Mouse (Mus musculus): ENCODE results near the gene Ddc.

The Ddc gene

GRCm38 (mm10) chr11:11845044-11845443 lies 52.9 kb downstream of the Ddc start:
- in situ Hi-C loops (cut with MboI), result no loop called here

DNA sequence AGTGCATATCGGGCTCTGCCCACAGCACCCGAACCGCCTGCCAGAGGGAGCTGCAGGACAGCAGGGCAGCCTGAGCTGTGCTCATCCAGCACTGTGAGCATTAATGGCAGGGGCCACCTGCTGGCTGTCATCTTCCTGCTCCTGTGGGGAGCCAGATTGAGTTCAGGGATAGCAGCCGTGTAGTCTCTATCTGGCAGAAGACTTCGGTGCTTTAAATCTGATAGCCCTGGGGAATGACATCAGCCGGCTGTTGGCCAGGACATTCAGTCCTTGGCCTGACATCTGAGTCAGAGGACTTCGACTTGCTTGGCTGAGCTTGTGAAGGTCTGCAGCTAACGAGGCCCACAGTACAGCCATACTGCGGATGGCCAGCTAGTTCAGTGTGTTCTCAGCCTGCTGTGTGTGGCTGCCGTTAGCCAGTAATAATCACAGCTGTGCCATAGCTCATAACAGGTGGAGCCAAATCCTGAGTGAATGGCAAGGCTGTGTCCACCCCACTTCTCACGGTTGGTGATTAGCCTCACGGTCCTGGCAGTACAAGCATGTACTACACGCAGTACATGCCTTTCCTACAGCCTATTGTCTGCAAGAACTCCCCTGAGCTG lies 53.5 kb downstream of the Ddc start:
- in situ Hi-C loops (cut with MboI), result no loop called here

- in situ Hi-C loops (cut with MboI), result no loop called here
Measured at GRCm38 (mm10) chr11:11841590-11841989, 56.4 kb downstream of the Ddc start.

- in situ Hi-C loops (cut with MboI), result no loop called here
Measured at GRCm38 (mm10) chr11:11840746-11841145, 57.2 kb downstream of the Ddc start.

DNA sequence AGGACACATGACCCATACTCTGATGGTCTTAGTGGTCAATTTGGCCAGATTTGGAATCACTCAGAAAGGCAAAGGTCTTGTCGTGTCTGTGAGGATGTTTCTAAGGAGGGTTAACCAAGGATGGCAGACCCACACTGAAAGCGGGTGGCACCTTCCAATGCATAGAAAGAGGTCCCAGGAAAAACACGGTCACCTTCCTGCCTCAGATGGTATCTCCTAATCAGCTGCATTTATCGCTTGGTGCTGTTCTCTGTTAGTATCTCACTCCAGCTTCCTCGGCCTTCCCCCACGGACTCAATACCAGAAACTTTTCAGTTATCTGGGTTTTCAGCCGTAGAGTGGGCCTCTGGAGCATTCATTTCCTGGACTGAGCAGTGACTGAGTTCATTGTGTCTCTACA lies 58.1 kb downstream of the Ddc start:
- in situ Hi-C loops (cut with MboI), result no loop called here

DNA sequence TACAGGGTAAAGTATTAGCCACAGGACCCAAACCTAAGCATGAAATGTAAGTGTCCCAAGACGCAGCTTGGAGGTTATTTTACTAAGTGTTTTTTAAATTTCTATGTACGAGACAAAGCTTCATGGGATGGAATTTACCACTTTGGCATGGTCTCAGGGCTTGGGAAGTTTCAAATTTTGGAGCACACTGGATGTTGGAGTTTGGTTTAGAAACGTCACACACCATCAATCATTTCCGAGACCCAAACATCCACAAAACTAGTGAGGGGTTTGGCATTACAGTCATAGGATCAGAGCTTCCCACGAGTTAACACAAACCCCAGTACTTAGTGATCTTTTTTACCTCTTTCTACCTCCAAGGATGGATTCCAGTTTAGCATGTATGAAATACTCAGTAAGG lies 60.6 kb downstream of the Ddc start:
- in situ Hi-C loops (cut with MboI), result no loop called here

GRCm38 (mm10) chr11:11836713-11837370 lies 61.1 kb downstream of the Ddc start:
- in situ Hi-C loops (cut with MboI), result no loop called here

DNA sequence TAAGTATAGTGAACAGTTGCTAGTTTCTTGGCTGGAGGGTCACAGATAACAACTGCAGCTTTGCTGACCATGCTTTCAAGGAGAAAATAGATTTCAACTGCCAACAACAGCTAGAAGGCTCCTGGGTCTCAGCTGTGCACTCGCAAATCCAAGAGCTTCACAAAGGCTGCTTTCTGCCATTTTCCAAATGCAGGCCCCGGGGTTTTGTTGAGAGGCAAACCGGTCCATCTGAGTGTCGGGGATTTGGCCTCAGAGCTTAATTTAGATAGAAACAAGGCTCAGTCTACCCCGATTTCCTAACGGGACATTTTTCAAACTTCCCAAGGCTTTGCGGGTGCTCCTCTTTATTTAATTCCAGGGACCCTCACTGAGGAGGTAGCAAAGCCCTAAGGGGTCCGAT lies 61.7 kb downstream of the Ddc start:
- in situ Hi-C loops (cut with MboI), result no loop called here

DNA sequence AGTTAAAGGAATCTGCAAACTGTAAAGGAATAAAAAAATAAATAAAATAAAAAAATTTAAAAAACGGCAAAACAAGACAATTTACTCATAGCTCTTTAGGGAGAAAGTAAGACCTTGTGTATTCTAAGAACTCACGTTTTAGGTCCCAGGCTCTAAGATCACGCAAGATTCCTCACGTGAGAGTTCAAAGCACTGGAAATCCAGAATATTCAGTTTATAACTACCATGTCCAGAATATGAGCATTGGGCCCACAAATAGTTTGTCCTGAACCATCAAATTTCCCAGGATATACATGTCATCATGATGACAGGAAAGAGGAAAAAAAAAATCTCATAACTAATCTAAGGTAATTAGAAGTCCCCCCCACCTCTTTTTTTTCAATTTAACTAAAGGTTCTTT lies 62.2 kb downstream of the Ddc start:
- in situ Hi-C loops (cut with MboI), result no loop called here

- in situ Hi-C loops (cut with MboI), result no loop called here
Measured at GRCm38 (mm10) chr11:11835361-11835760, 62.6 kb downstream of the Ddc start.

- in situ Hi-C loops (cut with MboI), result no loop called here
Measured at GRCm38 (mm10) chr11:11833100-11833499, 64.8 kb downstream of the Ddc start.

GRCm38 (mm10) chr11:11832755-11833084 lies 65.2 kb downstream of the Ddc start:
- in situ Hi-C loops (cut with MboI), result no loop called here

DNA sequence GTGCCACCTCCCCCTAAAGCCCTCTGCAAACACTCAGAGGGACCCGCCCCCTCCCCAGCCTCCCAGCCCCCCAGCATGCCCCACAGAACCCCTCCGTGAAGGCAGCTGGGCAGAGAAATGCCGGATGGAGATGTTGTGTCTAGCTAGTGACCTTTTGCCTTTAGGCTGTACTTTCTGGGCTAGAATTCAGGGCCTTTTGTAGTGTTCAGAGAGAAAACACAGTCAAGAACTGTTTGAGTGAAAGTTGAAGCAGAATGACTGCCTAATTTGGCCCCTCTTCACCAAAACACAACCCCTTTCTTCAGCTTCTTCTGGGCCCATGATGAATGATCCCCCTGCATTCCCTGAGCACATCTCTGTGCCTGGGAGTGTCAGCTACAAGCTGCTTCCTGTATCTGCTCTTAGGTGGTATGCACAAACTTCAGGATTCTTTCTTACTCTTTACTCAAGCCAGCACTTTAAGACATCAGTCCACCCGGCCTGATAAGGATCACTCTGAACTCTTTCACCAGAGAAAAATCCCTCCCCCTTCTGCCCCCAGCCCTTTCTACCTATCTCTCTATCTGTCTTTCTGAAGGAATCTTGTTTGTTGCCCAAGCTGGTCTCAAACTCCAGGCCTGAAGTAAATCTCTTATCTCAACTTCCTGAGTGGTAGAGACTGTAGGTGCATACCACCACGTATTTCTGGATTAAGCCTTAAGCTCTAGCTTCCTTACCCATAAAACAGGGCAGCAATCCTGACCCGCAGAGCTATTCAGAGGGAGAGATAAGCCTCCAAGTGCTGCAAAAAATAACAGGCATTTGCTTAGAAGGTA lies 65.8 kb downstream of the Ddc start:
- in situ Hi-C loops (cut with MboI), result no loop called here

- in situ Hi-C loops (cut with MboI), result no loop called here
Measured at GRCm38 (mm10) chr11:11831526-11831925, 66.4 kb downstream of the Ddc start.

DNA sequence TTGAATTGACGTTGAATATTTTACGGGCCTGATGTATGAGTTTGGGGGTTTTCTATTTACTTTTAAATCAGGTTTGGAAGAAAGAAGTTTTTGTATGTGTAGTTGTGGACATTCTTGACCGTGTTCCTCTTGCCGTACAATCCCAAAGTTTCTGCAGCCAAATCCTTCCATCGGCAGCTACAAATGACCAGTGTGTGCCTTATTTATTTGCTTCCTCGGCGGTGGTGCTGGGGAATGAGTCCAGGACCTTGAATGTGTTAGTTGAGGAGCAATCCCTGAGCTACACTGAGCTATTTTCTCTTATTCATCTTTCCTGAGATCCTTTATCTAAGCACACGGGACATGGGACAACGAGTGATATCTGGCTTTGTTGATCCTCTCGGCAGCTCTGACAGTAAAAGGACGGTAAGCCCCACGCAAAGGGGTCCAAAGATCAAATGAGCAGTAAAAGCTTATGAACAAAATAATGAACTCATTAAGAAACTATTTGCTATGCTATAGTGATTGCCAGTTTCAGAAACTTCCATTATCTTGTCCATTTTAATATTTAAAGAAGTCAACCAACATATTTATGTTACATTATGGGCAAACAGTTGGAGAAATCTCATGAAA lies 67.0 kb downstream of the Ddc start:
- in situ Hi-C loops (cut with MboI), result no loop called here

DNA sequence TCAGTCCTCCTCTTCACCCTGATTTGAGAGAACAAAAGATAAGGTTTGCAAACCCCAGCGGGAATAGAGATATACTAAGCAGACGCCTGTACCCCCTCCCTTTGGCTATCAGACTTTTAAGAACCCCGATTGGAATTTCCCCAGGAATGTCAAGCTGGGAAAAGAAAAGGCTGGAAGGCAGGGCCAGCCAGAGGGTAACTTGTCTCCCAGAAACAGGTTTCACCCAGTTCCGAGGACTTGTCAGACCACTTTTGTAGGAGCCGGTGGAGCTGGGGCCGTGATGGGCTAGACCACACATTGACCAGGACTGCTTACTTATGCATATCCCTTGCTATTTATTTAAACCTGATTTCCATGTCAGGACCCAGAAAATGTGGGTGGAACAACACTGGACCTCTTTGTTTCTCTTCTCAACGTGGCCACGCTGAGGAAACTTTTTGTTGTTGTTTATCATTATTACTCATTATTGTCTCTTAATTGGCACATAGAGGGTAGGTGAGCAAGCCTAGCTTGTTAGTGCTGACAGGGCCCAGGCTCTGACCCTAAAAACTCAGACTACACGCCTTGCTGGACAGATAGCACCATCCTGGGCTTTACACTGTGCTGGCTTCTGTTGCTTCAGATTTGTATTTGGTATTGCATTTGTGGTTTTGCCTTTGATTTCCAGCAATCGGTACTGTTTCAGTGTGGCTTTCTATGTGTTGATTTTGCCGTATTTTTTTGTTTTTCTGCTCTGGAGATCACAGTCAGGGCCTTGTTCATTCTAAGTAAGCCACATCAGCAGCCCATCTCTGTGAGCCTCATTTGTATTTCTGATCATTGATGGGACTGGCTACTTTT lies 68.6 kb downstream of the Ddc start:
- in situ Hi-C loops (cut with MboI), result no loop called here

DNA sequence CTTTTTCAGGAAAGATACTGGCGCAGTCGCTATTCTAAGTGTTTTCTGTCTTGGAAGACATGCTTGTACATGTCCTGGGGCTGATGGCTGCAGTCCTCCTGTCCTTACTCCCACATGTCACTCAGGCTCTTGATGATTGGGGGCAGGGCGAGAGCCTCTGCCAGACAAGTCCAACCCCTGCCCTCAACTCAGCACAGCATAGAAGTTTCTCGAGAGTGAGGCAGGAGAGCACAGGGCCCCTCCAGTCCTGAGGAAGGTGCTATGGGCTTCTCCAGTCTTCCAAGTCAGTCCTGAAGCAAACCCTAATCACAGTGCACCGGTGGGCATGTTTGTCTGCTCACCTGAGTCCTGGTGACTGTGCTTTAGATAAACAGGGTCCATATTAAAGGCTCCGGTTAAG lies 69.2 kb downstream of the Ddc start:
- in situ Hi-C loops (cut with MboI), result no loop called here

DNA sequence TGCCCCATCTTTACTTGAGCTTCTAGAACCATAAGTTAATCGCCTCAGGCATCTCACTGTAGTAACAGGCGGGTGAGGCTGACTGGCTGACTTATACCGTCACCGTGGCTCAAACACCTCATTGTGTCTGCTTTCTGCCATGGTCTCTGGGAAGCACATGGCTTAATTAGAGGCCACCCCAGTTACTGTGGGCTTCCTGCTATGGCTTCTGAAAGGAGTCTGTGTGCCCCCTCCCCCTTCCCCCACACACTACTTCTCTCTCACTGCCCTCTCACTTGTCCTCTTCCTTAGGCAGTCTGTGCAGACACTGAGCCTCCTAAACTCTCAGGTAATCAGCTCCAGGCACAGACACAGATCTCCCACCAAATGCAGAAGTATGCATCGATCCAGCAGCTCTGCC lies 69.7 kb downstream of the Ddc start:
- in situ Hi-C loops (cut with MboI), result no loop called here

DNA sequence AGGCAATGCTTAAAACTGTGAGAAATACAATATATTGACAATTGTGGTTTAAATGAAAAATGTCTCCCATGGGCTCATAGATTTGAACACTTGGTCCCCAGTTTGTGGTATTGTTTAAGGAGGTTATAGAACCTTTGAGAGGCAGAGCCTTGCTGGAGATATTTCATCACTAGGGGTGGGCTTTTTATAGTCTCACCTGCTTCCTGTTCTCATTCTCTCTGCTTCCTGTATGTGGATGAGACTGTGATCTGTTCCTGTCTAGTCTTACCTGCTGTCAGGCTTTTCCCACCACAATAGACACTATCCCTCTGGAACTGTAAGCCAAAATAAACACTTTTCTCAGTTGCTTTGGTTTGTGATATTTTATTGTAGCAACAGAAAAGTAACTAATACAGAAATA lies 71.5 kb downstream of the Ddc start:
- in situ Hi-C loops (cut with MboI), result no loop called here

- in situ Hi-C loops (cut with MboI), result no loop called here
Measured at GRCm38 (mm10) chr11:11825670-11826069, 72.3 kb downstream of the Ddc start.

GRCm38 (mm10) chr11:11824970-11825635 lies 72.8 kb downstream of the Ddc start:
- in situ Hi-C loops (cut with MboI), result loop anchor here (25.0 kb wide), 1 partner anchor 462 kb away; no protein-coding TSS in a partner anchor
